Mouse (Mus musculus) hindbrain, postnatal 0 days (tissue): ENCODE measurements at regions not wholly inside any gene's neighbourhood (a gene's known extent, or its start where the extent isn't known, plus 50 kb on each side); places are given as distances from the start of the nearest gene placed in this dataset.

Experiments
- ATAC-seq: fragments of 200-750 bp; cut with Nextera tagmentation; 2 replicates; pipeline ENCODE4 v1.8.0; 2017; ENCODE audit warnings: mild to moderate bottlenecking, moderate TSS enrichment, moderate library complexity
- DNase-seq: peaks from one replicate; pipeline ENCODE4 v3.0.0-alpha.2; 2015; ENCODE audit warnings: low spot score
- H3K27ac ChIP-seq: fragments of 300-500 bp; sonication (generic); 2 replicates; pipeline ENCODE4 v1.5.1; 2014; ENCODE audit warnings: mild to moderate bottlenecking
- H3K27me3 ChIP-seq: fragments of 300-500 bp; sonication (generic); 2 replicates; pipeline ENCODE4 v1.6.1; 2014; ENCODE audit warnings: low read length, mixed read lengths; ENCODE audit not compliant: insufficient read depth
- H3K36me3 ChIP-seq: fragments of 300-500 bp; sonication (generic); 2 replicates; pipeline ENCODE4 v1.6.1; 2014; ENCODE audit warnings: low read length, mixed read lengths; ENCODE audit not compliant: insufficient read depth
- H3K4me1 ChIP-seq: fragments of 300-500 bp; sonication (generic); 2 replicates; pipeline ENCODE4 v1.6.1; 2014; ENCODE audit warnings: antibody characterized with exemption, low read length, mixed read lengths; ENCODE audit not compliant: insufficient read depth
- H3K4me2 ChIP-seq: fragments of 300-500 bp; sonication (generic); 2 replicates; pipeline ENCODE4 v1.6.1; 2014; ENCODE audit warnings: low read depth, mild to moderate bottlenecking, low read length, moderate library complexity, mixed read lengths
- H3K4me3 ChIP-seq: fragments of 300-500 bp; sonication (generic); 2 replicates; pipeline ENCODE4 v1.5.1; 2014; ENCODE audit warnings: low read length
- H3K9ac ChIP-seq: fragments of 300-500 bp; sonication (generic); replicated peaks from 2 replicates; pipeline ENCODE4 v1.6.1; 2014; ENCODE audit warnings: mild to moderate bottlenecking, low read length, moderate library complexity, mixed read lengths
- H3K9me3 ChIP-seq: fragments of 300-500 bp; sonication (generic); 2 replicates; pipeline ENCODE4 v1.6.1; 2016; ENCODE audit warnings: low read length, mixed read lengths
- CTCF ChIP-seq: IDR thresholded peaks from 2 replicates; pipeline ENCODE4 v1.5.1; 2016; ENCODE audit warnings: antibody characterized with exemption, control low read depth, low read depth
- WGBS: fragments of 180-500 bp; shearing (Covaris S2); extraction: QIAGEN DNeasy Blood & Tissue Kit; methylation state at CpG from one replicate; pipeline ENCODE4 v1.1.7; 2014; 5-methylcytosine and 5-hydroxymethylcytosine counted together

DNA sequence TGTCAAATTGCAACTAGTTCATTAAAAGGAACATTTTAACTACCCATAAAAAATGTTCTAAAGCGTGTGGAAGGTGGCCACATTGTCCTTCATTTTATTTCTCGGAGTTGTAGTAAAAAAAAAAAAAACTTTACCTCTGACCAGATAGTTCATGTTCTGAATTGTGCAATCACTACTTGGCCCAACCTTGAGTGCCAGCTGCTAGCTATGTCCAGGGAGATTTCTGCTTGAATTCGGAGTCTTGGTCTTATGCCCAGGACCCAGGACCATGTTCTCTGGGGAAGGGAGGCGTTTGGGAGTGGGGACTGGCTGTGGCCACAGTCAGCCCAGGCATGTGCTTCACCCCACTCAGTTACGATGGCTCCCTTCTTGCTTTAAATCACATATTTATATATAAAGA is 54.9 kb upstream of the Atp1b3 start:
- DNase-seq (no peak), ATAC-seq (no peak)
- no peak overlapping the region for H3K4me3 ChIP-seq
- H3K4me1 ChIP-seq, result no peaks in the 10 kb centered on the region
- TF ChIP-seq CTCF, result no peak
- WGBS, result 82% methylated on average over 5 of the region's 5 CpGs
- H3K9me3 ChIP-seq, result no peaks in the 10 kb centered on the region
- no peak overlapping the region for H3K4me2 ChIP-seq
- no peaks in the 10 kb centered on the region for H3K36me3 ChIP-seq
- H3K27me3 ChIP-seq, result no peaks in the 10 kb centered on the region
- no peak overlapping the region for H3K27ac ChIP-seq
- H3K9ac ChIP-seq, result no peak overlapping the region

DNA sequence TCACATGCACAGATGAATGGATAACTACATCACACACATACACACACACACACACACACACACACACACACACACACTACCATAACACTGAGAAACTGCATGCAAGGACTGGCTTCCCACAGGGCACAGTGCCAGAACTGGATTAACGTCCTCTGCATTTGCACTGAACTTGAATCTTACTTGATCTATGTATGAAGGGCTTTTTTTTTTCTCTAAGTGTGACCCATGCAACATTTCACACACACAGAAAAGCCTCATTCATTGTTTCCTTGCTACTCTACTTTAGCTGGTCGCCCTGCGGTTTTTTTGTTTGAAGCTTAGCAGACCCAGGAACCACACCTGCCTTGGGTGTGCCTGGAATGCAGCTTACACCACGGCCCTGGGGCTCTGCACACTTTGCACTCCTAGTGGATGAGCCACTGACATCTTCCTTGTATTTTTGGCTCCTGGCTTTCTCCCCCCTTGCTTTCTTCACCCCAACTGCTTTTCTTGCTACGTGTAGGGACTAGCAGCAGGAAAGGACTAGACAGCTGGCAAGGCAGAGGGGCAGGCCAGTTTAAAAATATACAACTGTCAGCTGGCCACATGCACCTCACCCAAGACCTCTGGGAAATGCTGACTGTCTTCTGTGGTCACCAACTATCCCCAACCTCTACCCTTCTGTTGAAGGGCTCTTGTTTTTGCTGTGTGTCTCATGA is 51.8 kb upstream of the Atp1b3 start:
- Histone ChIP-seq H3K27ac (no peak overlapping the region), H3K36me3 (no peaks in the 10 kb centered on the region), H3K27me3 (no peaks in the 10 kb centered on the region), H3K9me3 (no peaks in the 10 kb centered on the region), H3K4me3 (no peak overlapping the region), H3K4me2 (no peak overlapping the region), H3K9ac (no peak overlapping the region), H3K4me1 (no peaks in the 10 kb centered on the region)
- peak; percentile 19 for DNase-seq
- ATAC-seq, result no peak
- WGBS, result 47% methylated on average over 5 of the region's 5 CpGs
- TF ChIP-seq CTCF, result no peak
